Mouse (Mus musculus): Measurements from ENCODE around the gene 5830411N06Rik.

DNA sequence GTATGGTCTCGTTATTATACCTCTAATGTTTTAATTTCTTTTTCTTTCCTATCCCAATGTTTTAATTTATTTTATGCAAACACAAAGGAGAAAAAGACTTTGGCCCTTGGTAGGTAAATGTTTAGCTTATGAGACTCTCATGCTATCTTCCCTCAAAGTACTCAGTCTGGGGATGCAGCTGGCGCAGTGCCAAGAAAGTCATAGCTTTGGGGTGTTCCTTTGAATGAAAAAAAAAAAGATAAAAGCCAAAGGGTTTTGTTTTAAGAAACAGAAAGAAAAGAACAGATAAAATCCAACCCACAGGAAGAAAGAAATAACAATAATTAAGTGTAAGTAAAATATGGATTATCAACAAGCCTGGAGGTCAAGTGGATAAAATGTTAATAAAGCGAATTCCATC is 38.4 kb upstream of the 5830411N06Rik start:
- TF ChIP-seq CTCF (IDR thresholded peaks at IDR 0.05), result no peak
- TF ChIP-seq EP300 (IDR thresholded peaks at IDR 0.05), result no peak
